Mouse (Mus musculus) ES-E14 (cell line): ENCODE measurements at regions not wholly inside any gene's neighbourhood (a gene's known extent, or its start where the extent isn't known, plus 50 kb on each side); places are given as distances from the start of the nearest gene placed in this dataset.

Experiments
- CHD2 ChIP-seq: IDR thresholded peaks from 2 replicates; pipeline ENCODE4 v1.6.1; 2014; ENCODE audit warnings: mild to moderate bottlenecking, low read depth, low read length, inconsistent platforms
- HCFC1 ChIP-seq: IDR thresholded peaks from 2 replicates; pipeline ENCODE4 v1.6.1; 2012; ENCODE audit warnings: low read length, inconsistent platforms, borderline replicate concordance; ENCODE audit not compliant: insufficient read depth
- ZC3H11A ChIP-seq: IDR thresholded peaks from 2 replicates; pipeline ENCODE4 v1.6.1; 2012; ENCODE audit warnings: low read depth, mild to moderate bottlenecking, inconsistent platforms, low read length, borderline replicate concordance
- ZNF384 ChIP-seq: IDR thresholded peaks from 2 replicates; pipeline ENCODE4 v1.6.1; 2012; ENCODE audit warnings: low read depth, low read length, inconsistent platforms

DNA sequence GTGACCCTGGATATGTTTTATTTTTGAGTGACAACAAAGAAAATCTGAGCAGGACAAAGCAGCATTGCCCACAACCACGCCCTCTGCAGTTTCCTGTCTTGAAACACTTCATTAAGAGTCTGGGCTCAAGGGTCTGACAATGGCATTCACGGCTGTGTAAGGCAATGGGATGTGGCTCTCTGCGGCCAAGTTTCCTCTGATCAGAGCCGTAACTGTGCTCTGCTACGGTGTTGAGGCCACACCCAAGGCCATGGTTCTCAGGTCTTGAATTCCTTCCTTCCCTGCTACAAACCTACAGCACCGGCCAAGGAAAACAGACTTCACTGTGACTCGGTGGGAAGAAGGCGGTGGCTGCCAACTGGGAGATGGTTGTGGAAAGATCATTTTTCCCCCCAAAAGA is 108.4 kb upstream of the Sox5 start:
- TF ChIP-seq CHD2 (no peak), HCFC1 (no peak), ZC3H11A (no peak), ZNF384 (no peak)
